Mouse (Mus musculus) frontal cortex, postnatal 10 days (tissue): ENCODE measurements around the gene Notum.

Experiments
- DNase-seq, 2 experiments: peaks; one replicate each; pipeline ENCODE4 v3.0.0; 2022; ENCODE audit warnings: low spot score in 2 of 2, mixed read lengths in 1 of 2

The Notum gene

DNA sequence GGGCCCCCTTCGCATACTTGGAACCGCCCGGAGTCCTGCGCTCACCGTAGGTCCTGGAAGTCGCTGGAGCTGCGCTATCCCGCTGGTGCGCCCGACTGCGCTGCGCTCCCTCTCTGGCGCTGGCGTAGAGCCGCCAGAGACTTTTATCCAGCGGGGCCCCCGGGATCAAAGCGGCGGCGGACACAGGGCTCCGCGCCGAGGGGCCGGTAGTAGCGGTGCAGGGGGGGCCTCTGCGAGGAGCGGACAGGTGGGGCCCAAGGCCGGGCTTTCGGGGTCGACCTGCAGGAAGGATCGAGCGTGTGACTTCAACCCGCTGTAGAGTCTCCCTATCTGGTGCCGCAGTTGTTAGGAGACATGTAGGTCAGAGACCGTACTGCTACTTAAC lies at the start of gene Notum:
Notum (minus strand) TSS at position 100 of the 385 bp plus-strand sequence.
- no peak for DNase-seq

DNA sequence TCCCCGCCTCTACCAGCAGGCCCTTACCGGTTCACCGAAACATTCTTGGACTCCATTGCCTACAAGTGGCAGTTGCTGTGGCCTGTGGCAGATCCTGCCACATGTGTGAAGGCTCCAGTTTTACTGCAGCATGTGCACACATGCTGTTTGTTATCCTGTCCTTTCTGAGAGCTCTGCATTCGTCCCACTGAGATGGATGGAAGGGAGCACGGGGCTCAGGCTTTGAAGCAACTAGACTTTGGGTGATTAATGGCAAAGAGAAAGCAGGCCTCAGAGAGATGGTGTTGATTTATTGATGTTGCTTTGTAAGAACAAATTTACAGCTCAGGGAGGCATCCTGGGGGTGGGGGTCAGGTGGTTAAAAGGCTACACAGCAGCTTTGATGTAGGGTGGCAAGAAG lies 49.7 kb upstream of the Notum start:
- no peak for DNase-seq

DNA sequence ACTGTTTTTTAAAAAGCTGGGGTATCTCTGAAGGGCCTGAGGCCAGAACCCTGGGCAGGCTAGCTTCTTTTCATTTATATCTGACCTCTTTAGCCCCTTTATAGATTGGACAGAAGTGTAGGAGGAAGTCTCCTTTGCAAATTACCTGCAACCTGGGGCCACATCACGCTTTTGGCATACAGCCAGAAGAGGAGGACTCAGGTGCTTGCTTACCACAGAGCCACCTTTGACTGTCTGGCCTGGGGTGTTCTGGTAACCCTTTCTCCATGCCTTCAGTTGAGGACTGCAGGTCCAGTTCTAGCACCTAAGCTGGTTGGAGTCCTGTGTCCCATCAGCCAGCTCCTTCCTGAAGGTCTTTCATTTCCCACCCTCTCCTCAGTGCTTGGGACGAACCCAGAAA lies 48.6 kb upstream of the Notum start:
- peak in 1 of 2 experiments; percentile 4 for DNase-seq

DNA sequence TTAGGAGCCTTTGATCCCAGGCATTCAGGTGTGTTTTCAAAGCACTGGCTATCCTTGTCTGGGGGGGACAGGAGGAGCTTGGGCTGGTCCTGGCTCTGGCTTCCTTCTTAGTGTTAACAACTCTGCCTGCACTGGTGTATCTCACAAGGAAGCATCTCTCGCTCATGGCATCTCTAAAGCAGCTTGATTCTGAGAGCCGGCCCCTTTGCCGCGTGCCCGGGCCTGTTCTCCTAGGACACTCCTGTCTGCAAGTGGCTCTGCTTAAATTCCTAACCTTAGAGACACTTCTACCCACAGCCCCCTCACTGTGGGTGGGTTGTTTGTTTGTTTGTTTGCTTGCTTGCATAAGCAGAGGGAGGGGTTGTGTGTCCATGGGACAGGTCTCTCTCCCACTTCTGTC lies 47.0 kb upstream of the Notum start:
- DNase-seq, result no peak

- peak in 1 of 2 experiments; percentile 3 for DNase-seq
Observed at GRCm38 (mm10) chr11:120707225-120707624, 46.2 kb upstream of the Notum start.

GRCm38 (mm10) chr11:120706120-120706519 lies 45.1 kb upstream of the Notum start:
- DNase-seq, result no peak

DNA sequence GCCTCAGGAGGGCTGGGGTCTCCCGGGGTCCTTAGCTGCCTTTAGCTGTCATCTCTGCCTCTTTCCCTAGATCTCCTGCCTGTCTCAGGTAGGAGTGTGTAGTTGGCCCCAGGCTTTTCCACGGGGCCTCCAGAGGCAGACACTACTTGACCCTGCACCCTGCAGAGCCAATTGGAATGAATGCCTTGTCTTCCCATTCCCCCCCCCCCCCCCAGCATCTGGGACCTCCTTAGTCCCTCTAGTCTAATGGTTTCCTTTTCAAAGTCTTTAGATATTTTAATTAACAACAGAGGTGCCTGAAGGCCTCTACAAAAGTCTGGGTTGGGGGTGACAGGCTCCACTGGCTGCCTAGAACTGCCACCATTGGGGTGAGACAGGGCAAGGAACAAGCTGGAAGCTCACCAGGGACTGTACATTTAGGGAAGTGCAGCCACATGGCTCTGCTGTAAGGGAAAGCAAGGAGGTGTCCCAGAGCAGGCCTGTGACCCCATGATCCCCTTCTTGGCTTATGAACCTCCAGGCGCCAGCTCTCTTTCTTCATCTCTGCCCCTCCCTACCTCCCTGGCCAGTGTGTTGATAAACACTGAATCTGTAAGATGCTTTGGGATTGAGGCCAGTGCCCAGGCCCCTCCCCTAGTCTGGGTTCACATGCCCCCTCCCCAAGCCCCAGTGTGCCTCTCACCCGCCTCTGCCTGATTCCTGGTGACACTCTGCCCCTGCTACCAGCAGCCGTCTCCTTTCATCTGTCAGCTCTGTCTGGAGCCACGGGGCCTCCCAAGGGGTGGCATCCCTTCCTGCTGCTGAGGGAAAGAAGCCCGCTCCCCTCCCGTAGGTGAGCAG lies 43.7 kb upstream of the Notum start:
- DNase-seq, result peak in 1 of 2 experiments; percentile 4

GRCm38 (mm10) chr11:120703696-120704454 lies 42.9 kb upstream of the Notum start:
- peak in 1 of 2 experiments; percentile 5 for DNase-seq

DNA sequence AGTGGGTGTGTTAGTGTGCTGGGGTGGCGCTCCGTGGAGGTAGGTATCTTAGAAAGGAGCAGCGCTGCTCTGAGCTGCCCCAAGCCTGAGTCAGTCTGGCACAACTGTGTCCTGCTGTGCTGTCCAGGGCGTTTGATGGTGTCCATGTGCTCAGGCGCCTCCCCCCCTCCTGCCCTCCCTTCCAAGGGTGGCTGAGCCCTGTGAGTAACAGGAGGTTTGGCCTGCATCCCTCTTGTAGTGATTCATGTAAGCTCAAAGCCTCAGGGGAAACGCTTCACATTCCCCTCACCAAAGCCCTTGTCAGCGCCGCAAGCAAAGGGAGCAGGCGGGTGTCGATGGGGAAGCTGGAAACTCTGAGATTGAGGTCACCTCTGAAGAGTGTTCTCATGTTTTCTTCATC lies 36.8 kb upstream of the Notum start:
- no peak for DNase-seq

DNA sequence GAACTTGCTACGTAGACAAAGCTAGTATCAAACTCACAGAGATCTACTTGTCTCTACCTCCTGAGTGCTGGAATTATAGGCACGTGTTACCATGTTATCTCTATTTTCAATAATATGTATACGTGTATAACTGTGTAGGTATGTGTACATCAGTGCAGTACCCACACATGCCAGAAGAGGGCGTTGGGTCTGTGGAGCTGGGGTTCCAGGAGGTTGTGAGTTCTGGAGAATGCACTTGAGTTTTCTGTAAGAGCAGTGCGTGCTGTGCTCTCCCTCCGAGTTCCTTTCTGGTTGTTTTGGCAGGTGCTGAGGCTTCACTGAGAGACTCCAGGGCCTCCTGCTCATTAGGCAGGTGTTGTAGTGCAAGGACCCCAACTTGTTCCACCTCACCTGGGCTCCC lies 35.6 kb upstream of the Notum start:
- no peak for DNase-seq

DNA sequence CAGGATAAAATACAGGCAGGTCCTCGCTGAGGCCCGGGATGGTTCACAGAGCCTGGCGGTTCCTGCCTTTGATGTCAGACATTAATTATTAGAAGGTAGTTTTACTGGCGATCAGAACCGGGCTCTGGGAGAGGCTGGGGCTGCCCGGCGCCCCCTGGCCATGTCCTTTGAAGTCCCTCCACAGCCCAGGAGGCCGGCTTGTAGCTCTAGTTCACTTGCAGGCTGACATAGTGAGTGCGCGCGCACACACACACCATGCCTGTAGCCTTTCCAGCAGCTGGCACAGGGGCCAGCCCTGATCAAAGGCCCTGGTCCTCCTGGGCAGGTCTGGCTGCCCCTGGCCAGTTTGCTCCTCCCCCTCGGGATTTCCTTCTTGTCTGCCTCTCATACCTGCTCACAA lies 34.7 kb upstream of the Notum start:
- DNase-seq, result no peak

DNA sequence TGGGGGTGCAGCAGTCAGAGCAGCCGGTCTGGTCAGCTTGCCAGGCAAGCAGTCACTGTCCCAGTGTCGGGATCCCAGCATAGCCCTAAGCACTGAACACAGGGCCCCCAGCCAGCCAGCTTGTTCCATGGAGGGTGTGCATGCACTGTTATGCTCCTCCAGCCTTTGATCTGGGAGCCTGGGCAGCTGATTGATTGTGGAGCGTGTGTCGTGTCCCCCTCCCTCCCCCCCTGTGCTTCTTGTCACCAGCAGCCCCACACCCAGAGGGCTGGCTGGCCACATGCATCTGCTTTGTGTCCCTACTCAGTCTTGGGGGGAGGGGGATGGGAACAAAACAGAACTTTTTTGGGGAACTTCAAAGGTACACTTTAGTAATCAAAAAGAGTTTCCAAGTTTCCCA lies 34.2 kb upstream of the Notum start:
- DNase-seq, result no peak

DNA sequence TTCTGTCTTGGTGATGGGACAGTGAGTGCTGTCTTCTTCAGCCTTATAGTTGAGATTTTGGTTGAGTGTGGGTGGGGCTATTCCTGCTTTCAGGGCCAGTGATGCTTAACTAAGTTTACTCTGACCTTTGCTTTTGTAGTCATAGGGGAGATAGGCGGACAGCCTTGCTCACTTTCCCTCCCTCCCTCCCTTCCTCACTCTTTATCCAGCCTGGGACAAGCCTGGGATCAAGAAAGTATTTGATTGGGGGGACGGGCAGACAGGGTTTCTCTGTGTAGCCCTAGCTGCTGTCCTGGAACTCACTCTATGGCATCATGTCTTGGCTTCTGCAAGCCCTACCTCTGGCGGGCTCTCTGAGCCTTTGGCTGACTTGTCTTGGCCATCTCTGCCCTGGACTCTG lies 32.5 kb upstream of the Notum start:
- no peak for DNase-seq

GRCm38 (mm10) chr11:120692471-120693011 lies 31.6 kb upstream of the Notum start:
- DNase-seq, result no peak

- no peak for DNase-seq
Observed at GRCm38 (mm10) chr11:120689365-120689764, 28.4 kb upstream of the Notum start.

DNA sequence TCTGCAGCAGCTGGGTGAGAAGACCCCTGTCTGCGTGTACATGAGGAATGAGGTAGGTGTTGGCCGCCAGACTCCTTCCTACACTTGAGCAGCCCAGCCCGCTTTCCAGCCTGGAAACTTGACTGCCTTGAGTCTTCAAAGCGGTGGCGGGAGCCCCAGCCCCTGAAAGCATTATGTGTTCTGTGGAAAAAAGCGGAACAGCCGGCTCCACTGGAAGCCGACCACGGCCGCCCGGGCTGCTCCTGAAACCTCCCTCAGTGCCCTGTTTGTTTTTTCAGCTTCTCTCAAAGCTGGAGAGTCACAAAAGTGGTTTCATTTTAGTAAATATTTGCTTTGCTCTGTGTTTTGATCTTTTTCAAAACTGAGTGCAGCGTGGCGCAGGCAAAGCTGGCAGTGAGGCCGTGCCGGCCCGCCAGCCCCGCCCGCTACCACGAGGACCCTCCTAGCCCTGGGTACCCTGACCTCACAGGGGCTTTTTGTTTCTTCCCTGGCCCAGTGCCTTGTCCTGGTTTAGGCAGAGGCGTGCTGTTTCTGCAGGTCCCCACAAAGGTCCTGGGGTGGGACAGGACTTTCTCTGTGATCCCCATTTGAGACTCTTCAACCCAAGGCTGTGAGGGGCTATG lies 25.8 kb upstream of the Notum start:
- no peak for DNase-seq

DNA sequence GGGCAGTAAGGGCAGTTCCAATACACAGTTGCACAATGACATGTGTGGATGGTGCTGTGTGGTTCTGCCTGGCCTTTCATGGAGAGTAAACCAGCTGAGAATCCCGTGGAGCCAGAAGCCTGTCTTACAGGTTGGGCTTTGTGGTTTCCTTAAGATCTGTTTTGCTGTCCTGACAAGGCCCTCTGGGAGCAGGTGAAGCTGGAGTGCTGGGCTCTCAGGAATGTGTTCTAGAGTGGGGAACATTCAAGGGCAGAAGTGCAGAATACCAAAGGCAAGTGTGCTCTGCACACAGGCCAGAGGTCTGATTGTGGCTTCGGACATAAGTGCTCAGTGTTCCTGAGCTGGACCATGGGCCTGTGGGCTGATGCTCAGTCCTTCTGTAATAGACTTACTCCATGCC lies 23.7 kb upstream of the Notum start:
- no peak for DNase-seq

GRCm38 (mm10) chr11:120684086-120684485 lies 23.1 kb upstream of the Notum start:
- DNase-seq, result no peak

- DNase-seq, result no peak
Observed at GRCm38 (mm10) chr11:120683536-120683935, 22.6 kb upstream of the Notum start.

- no peak for DNase-seq
Observed at GRCm38 (mm10) chr11:120682683-120683082, 21.7 kb upstream of the Notum start.

DNA sequence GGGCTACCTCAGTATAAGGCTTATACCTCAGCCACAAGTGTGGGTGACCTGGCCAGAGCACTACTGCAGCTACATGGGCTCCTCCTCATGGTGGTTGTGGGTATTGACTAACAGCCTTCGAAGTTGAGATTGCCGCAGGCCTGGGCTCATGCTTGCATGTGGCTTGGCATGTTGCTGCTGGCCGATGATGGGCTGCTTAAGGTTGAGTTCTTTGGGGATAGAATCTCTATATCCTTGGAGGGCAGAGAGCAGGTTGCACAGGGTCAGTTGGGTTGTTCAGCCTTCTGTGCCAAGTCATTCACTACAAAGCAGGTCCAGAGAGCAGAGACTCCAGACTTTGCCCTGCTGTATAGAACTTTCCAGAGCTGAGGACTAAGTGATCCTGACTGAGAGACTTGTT lies 18.9 kb upstream of the Notum start:
- DNase-seq, result no peak

DNA sequence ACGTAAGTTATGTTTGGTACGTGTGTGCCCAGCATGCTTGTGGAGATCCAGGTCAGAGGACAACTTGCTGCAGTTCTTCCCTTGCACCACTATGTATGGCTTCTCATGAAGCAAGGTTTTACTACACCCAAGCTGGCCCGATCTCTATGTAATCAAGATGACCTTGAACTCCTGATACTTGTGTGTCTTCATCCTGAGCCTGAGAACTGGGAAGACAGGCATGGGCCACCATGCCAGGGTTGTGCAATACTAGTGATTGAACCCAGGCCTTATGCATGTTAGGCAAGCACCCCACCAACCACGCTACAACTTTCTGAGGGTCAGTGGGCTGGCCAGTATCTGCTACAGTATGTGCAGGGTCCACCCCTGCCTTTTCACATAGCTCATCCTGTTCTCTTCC lies 16.0 kb upstream of the Notum start:
- no peak for DNase-seq
